Mouse (Mus musculus) ES-Bruce4 (cell line): ENCODE data around the gene Ppp1r13l.

Experiments
- CTCF ChIP-seq: IDR thresholded peaks from one replicate; pipeline ENCODE4 v1.8.1; 2011; ENCODE audit warnings: low read depth, low read length
- POLR2A ChIP-seq: IDR thresholded peaks from one replicate; pipeline ENCODE4 v1.8.1; 2011; ENCODE audit warnings: low read length; ENCODE audit not compliant: insufficient read depth

DNA sequence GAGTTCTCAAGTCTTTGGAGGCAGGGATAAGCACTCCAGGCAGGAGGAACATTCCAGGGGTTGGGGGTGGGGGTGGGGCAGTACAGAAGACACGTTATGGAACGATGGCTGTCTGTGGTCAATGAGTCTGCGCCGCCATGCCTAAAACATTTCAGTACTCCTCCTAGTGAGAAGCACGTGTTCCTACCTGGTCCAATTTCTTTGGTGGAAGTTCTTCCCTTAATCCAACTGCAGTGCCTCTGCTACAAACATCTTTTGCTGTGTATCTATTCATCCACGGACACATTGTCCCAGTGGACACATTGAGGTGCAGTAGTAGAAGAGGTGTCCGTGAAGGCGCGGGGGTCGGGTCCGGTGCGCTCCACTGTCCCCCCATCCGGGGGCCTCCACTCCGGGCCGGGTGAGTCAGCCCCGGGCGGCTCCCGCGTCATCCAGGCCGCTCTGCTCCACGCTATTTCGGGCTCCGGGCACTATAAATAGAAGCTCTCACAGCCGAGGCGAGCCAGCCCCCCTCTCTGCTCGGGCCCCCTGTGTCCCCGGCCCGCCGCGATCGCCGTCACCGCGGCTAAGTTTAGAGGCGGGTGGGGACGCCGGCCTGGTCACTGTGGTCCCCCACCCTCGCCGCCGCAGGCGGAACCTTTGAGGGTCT is 17.7 kb upstream of the Ppp1r13l start:
- no peak for TF ChIP-seq CTCF
- TF ChIP-seq POLR2A: no peak
